Mouse (Mus musculus) neural tube, embryonic 13.5 days (tissue): ENCODE measurements around the gene Tedc1. TPM values are rescaled to one million over a fixed set of nuclear protein-coding genes. Genes with fewer than 3 reads are reported as not detected.

ENCODE experiments used
- ATAC-seq: fragments of 200-750 bp; cut with Nextera tagmentation; 2 replicates; pipeline ENCODE4 v1.8.0; 2017; ENCODE audit warnings: low read depth, mild to moderate bottlenecking, moderate TSS enrichment, moderate library complexity
- H3K27ac ChIP-seq: fragments of 300-500 bp; sonication (generic); replicated peaks from 2 replicates; pipeline ENCODE4 v1.5.1; 2015; ENCODE audit warnings: moderate library complexity, mild to moderate bottlenecking, inconsistent platforms
- H3K27me3 ChIP-seq: fragments of 300-500 bp; sonication (generic); 2 replicates; pipeline ENCODE4 v1.6.1; 2015; ENCODE audit warnings: mild to moderate bottlenecking, inconsistent platforms
- H3K36me3 ChIP-seq: fragments of 300-500 bp; sonication (generic); 2 replicates; pipeline ENCODE4 v1.6.1; 2015; ENCODE audit warnings: mild to moderate bottlenecking, inconsistent platforms
- H3K4me1 ChIP-seq: fragments of 300-500 bp; sonication (generic); replicated peaks from 2 replicates; pipeline ENCODE4 v1.6.1; 2015; ENCODE audit warnings: inconsistent platforms
- H3K4me2 ChIP-seq: fragments of 300-500 bp; sonication (generic); 2 replicates; pipeline ENCODE4 v1.6.1; 2015; ENCODE audit warnings: inconsistent platforms, mild to moderate bottlenecking, moderate library complexity
- H3K4me3 ChIP-seq: fragments of 300-500 bp; sonication (generic); 2 replicates; pipeline ENCODE4 v1.5.1; 2015; ENCODE audit warnings: mild to moderate bottlenecking, inconsistent platforms
- H3K9ac ChIP-seq: fragments of 300-500 bp; sonication (generic); 2 replicates; pipeline ENCODE4 v1.6.1; 2015; ENCODE audit warnings: moderate library complexity, mild to moderate bottlenecking, inconsistent platforms
- H3K9me3 ChIP-seq: fragments of 300-500 bp; sonication (generic); 2 replicates; pipeline ENCODE4 v1.6.1; 2016; ENCODE audit warnings: inconsistent platforms
- WGBS: fragments of 180-500 bp; shearing (Covaris S2); methylation state at CpG from one replicate; pipeline ENCODE4 v1.1.7; 2015; 5-methylcytosine and 5-hydroxymethylcytosine counted together
- polyA plus RNA-seq: library from polyadenylated mRNA; unstranded; fragments of >200 nt; fragmentation: Nextera tagmentation; extraction: Ambion mirVana; gene quantifications from 2 replicates; pipeline ENCODE4 v1.2.1, GENCODE M21; 2015

The Tedc1 gene
- polyA plus RNA-seq, 1 experiment from 2014 or later = 18.7 TPM

- ATAC-seq = no peak
- Histone ChIP-seq H3K36me3 (peaks cover 2% of the 10 kb centered on the region; the same call in 1 of the 2 replicates), H3K27me3 (peaks cover 35% of the 10 kb centered on the region), H3K4me2 (no peak overlapping the region), H3K4me1 (peaks cover 52% of the 10 kb centered on the region), H3K9ac (no peak overlapping the region), H3K4me3 (no peak overlapping the region), H3K27ac (no peak overlapping the region), H3K9me3 (no peaks in the 10 kb centered on the region)
- 83% methylated on average over 4 of the region's 4 CpGs for WGBS
Measured at GRCm38 (mm10) chr12:113150591-113150990, 5.6 kb upstream of the Tedc1 start.

- no peak for ATAC-seq
Measured at GRCm38 (mm10) chr12:113151046-113151445, 5.2 kb upstream of the Tedc1 start.

GRCm38 (mm10) chr12:113151661-113152271 is 4.5 kb upstream of the Tedc1 start:
- H3K9ac ChIP-seq = peak overlapping the region; percentile 57
- no peaks in the 10 kb centered on the region for H3K9me3 ChIP-seq
- ATAC-seq = no peak
- H3K36me3 ChIP-seq = no peaks in the 10 kb centered on the region
- WGBS = 2% methylated on average over 36 of the region's 36 CpGs
- H3K27me3 ChIP-seq = peaks cover 35% of the 10 kb centered on the region
- H3K4me2 ChIP-seq = peak overlapping the region; percentile 64
- H3K4me1 ChIP-seq = peaks cover 49% of the 10 kb centered on the region
- no peak overlapping the region for H3K27ac ChIP-seq
- H3K4me3 ChIP-seq = peak overlapping the region; percentile 37

More at GRCm38 (mm10) chr12:113151046-113151445, 5.2 kb upstream of the Tedc1 start:
- H3K4me3 ChIP-seq = no peak overlapping the region; the same call in 1 of the 2 replicates
- peaks cover 35% of the 10 kb centered on the region for H3K27me3 ChIP-seq
- no peak overlapping the region for H3K9ac ChIP-seq
- H3K36me3 ChIP-seq = no peaks in the 10 kb centered on the region
- H3K9me3 ChIP-seq = no peaks in the 10 kb centered on the region
- no peak overlapping the region for H3K4me2 ChIP-seq
- H3K27ac ChIP-seq = no peak overlapping the region
- 77% methylated on average over 8 of the region's 8 CpGs for WGBS
- peaks cover 52% of the 10 kb centered on the region for H3K4me1 ChIP-seq

- Histone ChIP-seq H3K9me3 (no peaks in the 10 kb centered on the region), H3K4me3 (peak overlapping the region; percentile 37), H3K27me3 (peaks cover 35% of the 10 kb centered on the region), H3K4me2 (peak overlapping the region; percentile 64), H3K4me1 (peaks cover 52% of the 10 kb centered on the region), H3K36me3 (no peaks in the 10 kb centered on the region), H3K27ac (no peak overlapping the region), H3K9ac (peak overlapping the region; percentile 57)
- no peak for ATAC-seq
- WGBS = 27% methylated on average over 19 of the region's 19 CpGs
Measured at GRCm38 (mm10) chr12:113152272-113152661, 4.0 kb upstream of the Tedc1 start.

GRCm38 (mm10) chr12:113152991-113153525 is 3.2 kb upstream of the Tedc1 start:
- no peaks in the 10 kb centered on the region for H3K9me3 ChIP-seq
- H3K4me1 ChIP-seq = peaks cover 48% of the 10 kb centered on the region
- no peak for ATAC-seq
- peaks cover 35% of the 10 kb centered on the region for H3K27me3 ChIP-seq
- H3K4me3 ChIP-seq = no peak overlapping the region
- H3K36me3 ChIP-seq = no peaks in the 10 kb centered on the region
- no peak overlapping the region for H3K9ac ChIP-seq
- H3K4me2 ChIP-seq = peak overlapping the region; percentile 64; the same call in 1 of the 2 replicates
- 84% methylated on average over 6 of the region's 6 CpGs for WGBS
- no peak overlapping the region for H3K27ac ChIP-seq

- no peaks in the 10 kb centered on the region for H3K9me3 ChIP-seq
- WGBS = 93% methylated on average over 7 of the region's 7 CpGs
- no peak for ATAC-seq
- peaks cover 41% of the 10 kb centered on the region for H3K4me1 ChIP-seq
- peaks cover 35% of the 10 kb centered on the region for H3K27me3 ChIP-seq
- H3K9ac ChIP-seq = no peak overlapping the region
- H3K27ac ChIP-seq = no peak overlapping the region
- no peaks in the 10 kb centered on the region for H3K36me3 ChIP-seq
- H3K4me2 ChIP-seq = no peak overlapping the region
- no peak overlapping the region for H3K4me3 ChIP-seq
Measured at GRCm38 (mm10) chr12:113153971-113154370, 2.2 kb upstream of the Tedc1 start.

GRCm38 (mm10) chr12:113154747-113155075 is 1.5 kb upstream of the Tedc1 start:
- H3K27me3 ChIP-seq = peaks cover 35% of the 10 kb centered on the region
- H3K4me1 ChIP-seq = peaks cover 36% of the 10 kb centered on the region
- peak overlapping the region; percentile 71 for H3K4me2 ChIP-seq
- peak overlapping the region; percentile 65 for H3K9ac ChIP-seq
- H3K9me3 ChIP-seq = no peaks in the 10 kb centered on the region
- H3K4me3 ChIP-seq = peak overlapping the region; percentile 59
- WGBS = 79% methylated on average over 6 of the region's 6 CpGs
- H3K36me3 ChIP-seq = no peaks in the 10 kb centered on the region
- ATAC-seq = no peak
- H3K27ac ChIP-seq = 0 out of 2 replicates have a peak overlapping the region, but pooled peaks have one; percentile 64

GRCm38 (mm10) chr12:113155076-113155771 is 997 bp upstream of the Tedc1 start:
- peak; percentile 6 for ATAC-seq
- Histone ChIP-seq H3K36me3 (no peaks in the 10 kb centered on the region), H3K27ac (peak overlapping the region; percentile 64), H3K9ac (peak overlapping the region; percentile 65), H3K4me1 (peaks cover 36% of the 10 kb centered on the region), H3K27me3 (peaks cover 31% of the 10 kb centered on the region), H3K9me3 (no peaks in the 10 kb centered on the region), H3K4me2 (peak overlapping the region; percentile 71), H3K4me3 (peak overlapping the region; percentile 59)
- WGBS = 5% methylated on average over 32 of the region's 32 CpGs

GRCm38 (mm10) chr12:113156540-113156929 is 314 bp downstream of the Tedc1 start:
- H3K4me1 ChIP-seq = peaks cover 32% of the 10 kb centered on the region
- under 1% methylated on average over 23 of the region's 23 CpGs for WGBS
- H3K27ac ChIP-seq = no peak overlapping the region
- peak overlapping the region; percentile 63 for H3K9ac ChIP-seq
- peak overlapping the region; percentile 88 for H3K4me2 ChIP-seq
- no peaks in the 10 kb centered on the region; the same call in 1 of the 2 replicates for H3K36me3 ChIP-seq
- H3K4me3 ChIP-seq = peak overlapping the region; percentile 59
- peaks cover 18% of the 10 kb centered on the region for H3K27me3 ChIP-seq
- no peaks in the 10 kb centered on the region for H3K9me3 ChIP-seq
- no peak for ATAC-seq

- no peak for ATAC-seq
- H3K9ac ChIP-seq = peak overlapping the region; percentile 63
- H3K4me3 ChIP-seq = peak overlapping the region; percentile 59
- H3K27me3 ChIP-seq = peaks cover 14% of the 10 kb centered on the region
- H3K27ac ChIP-seq = no peak overlapping the region
- H3K9me3 ChIP-seq = no peaks in the 10 kb centered on the region
- peak overlapping the region; percentile 88 for H3K4me2 ChIP-seq
- H3K4me1 ChIP-seq = peaks cover 27% of the 10 kb centered on the region
- WGBS = 28% methylated on average over 8 of the region's 8 CpGs
- H3K36me3 ChIP-seq = no peaks in the 10 kb centered on the region; the same call in 1 of the 2 replicates
Measured at GRCm38 (mm10) chr12:113157002-113157401, 781 bp downstream of the Tedc1 start.

GRCm38 (mm10) chr12:113157521-113157920 is 1.3 kb downstream of the Tedc1 start:
- Histone ChIP-seq H3K9ac (0 out of 2 replicates have a peak overlapping the region, but pooled peaks have one; percentile 63), H3K4me1 (peaks cover 23% of the 10 kb centered on the region), H3K4me3 (peak overlapping the region; percentile 59; the same call in 1 of the 2 replicates), H3K27me3 (peaks cover 9% of the 10 kb centered on the region), H3K27ac (no peak overlapping the region), H3K36me3 (no peaks in the 10 kb centered on the region; the same call in 1 of the 2 replicates), H3K4me2 (peak overlapping the region; percentile 88), H3K9me3 (no peaks in the 10 kb centered on the region)
- ATAC-seq = no peak
- 91% methylated on average over 8 of the region's 8 CpGs for WGBS

- H3K27me3 ChIP-seq = peaks cover 4% of the 10 kb centered on the region
- H3K36me3 ChIP-seq = peaks cover under 1% of the 10 kb centered on the region; the same call in 1 of the 2 replicates
- 92% methylated on average over 8 of the region's 8 CpGs for WGBS
- no peak for ATAC-seq
- H3K9me3 ChIP-seq = no peaks in the 10 kb centered on the region
- H3K4me1 ChIP-seq = peaks cover 23% of the 10 kb centered on the region
- H3K4me3 ChIP-seq = no peak overlapping the region
- H3K4me2 ChIP-seq = no peak overlapping the region
- no peak overlapping the region for H3K9ac ChIP-seq
- no peak overlapping the region for H3K27ac ChIP-seq
Measured at GRCm38 (mm10) chr12:113157971-113158370, 1.8 kb downstream of the Tedc1 start.
